Mouse (Mus musculus): Measurements from ENCODE around the gene Ddx4. TPM values are rescaled to one million over a fixed set of nuclear protein-coding genes. Genes with fewer than 3 reads are reported as not detected.

Ddx4 gene
- total RNA-seq (2021) = 1 to 10 TPM; 2.2 to 2.4 TPM
- long read RNA-seq, experiment 1 = 0 reads
- long read RNA-seq, experiment 2 = 0 reads

GRCm38 (mm10) chr13:112652205-112652604 is at the start of gene Ddx4:
Ddx4 (minus strand) TSS chr13:112652475.
- no peak for TF ChIP-seq CTCF (IDR thresholded peaks at IDR 0.05)
- H3K27ac ChIP-seq = no peak within 1 kb of the TSS
- DNase-seq (ENCODE audit: extremely low spot score in 1 of 2, low spot score in 2 of 2) = no peak
- intact Hi-C loops (cut with DNase I) = no loop called here
- H3K4me3 ChIP-seq = no peak within 1 kb of the TSS

GRCm38 (mm10) chr13:112701256-112701655 is 49.0 kb upstream of the Ddx4 start:
- Histone ChIP-seq H3K4me3 (no peak overlapping the region), H3K27ac (no peak overlapping the region)
- no peak for TF ChIP-seq CTCF (IDR thresholded peaks at IDR 0.05)
- DNase-seq (ENCODE audit: extremely low spot score in 1 of 2, low spot score in 2 of 2) = no peak
- intact Hi-C loops (cut with DNase I) = no loop called here

- no peak for TF ChIP-seq CTCF (IDR thresholded peaks at IDR 0.05)
- Histone ChIP-seq H3K27ac (no peak overlapping the region), H3K4me3 (no peak overlapping the region)
- intact Hi-C loops (cut with DNase I) = no loop called here
- no peak for DNase-seq (ENCODE audit: extremely low spot score in 1 of 2, low spot score in 2 of 2)
These were observed 43.4 kb upstream of the Ddx4 start for GRCm38 (mm10) chr13:112695526-112696240.

- TF ChIP-seq CTCF (IDR thresholded peaks at IDR 0.05) = no peak
- H3K27ac ChIP-seq = no peak overlapping the region
- no peak overlapping the region for H3K4me3 ChIP-seq
- intact Hi-C loops (cut with DNase I) = no loop called here
- no peak for DNase-seq (ENCODE audit: extremely low spot score in 1 of 2, low spot score in 2 of 2)
These were observed 40.7 kb upstream of the Ddx4 start for GRCm38 (mm10) chr13:112692870-112693553.

GRCm38 (mm10) chr13:112686155-112686554 is 33.9 kb upstream of the Ddx4 start:
- intact Hi-C loops (cut with DNase I) = no loop called here
- no peak for TF ChIP-seq CTCF (IDR thresholded peaks at IDR 0.05)
- Histone ChIP-seq H3K4me3 (no peak overlapping the region), H3K27ac (no peak overlapping the region)
- DNase-seq (ENCODE audit: extremely low spot score in 1 of 2, low spot score in 2 of 2) = no peak

GRCm38 (mm10) chr13:112683970-112684369 is 31.7 kb upstream of the Ddx4 start:
- DNase-seq (ENCODE audit: extremely low spot score in 1 of 2, low spot score in 2 of 2) = no peak
- TF ChIP-seq CTCF (IDR thresholded peaks at IDR 0.05) = no peak
- no peak overlapping the region for H3K4me3 ChIP-seq
- intact Hi-C loops (cut with DNase I) = no loop called here
- no peak overlapping the region for H3K27ac ChIP-seq

GRCm38 (mm10) chr13:112683312-112683711 is 31.0 kb upstream of the Ddx4 start:
- intact Hi-C loops (cut with DNase I) = no loop called here
- Histone ChIP-seq H3K4me3 (no peak overlapping the region), H3K27ac (no peak overlapping the region)
- no peak for TF ChIP-seq CTCF (IDR thresholded peaks at IDR 0.05)
- no peak for DNase-seq (ENCODE audit: extremely low spot score in 1 of 2, low spot score in 2 of 2)

- no peak overlapping the region for H3K27ac ChIP-seq
- intact Hi-C loops (cut with DNase I) = no loop called here
- TF ChIP-seq CTCF (IDR thresholded peaks at IDR 0.05) = peak; percentile 11
- H3K4me3 ChIP-seq = no peak overlapping the region
- no peak for DNase-seq (ENCODE audit: extremely low spot score in 1 of 2, low spot score in 2 of 2)
These were observed 25.9 kb upstream of the Ddx4 start for GRCm38 (mm10) chr13:112678154-112678553.

GRCm38 (mm10) chr13:112673899-112674447 is 21.7 kb upstream of the Ddx4 start:
- peak; percentile 86 for TF ChIP-seq CTCF (IDR thresholded peaks at IDR 0.05)
- Histone ChIP-seq H3K27ac (no peak overlapping the region), H3K4me3 (no peak overlapping the region)
- peak; percentile 36 to 44 for DNase-seq (ENCODE audit: extremely low spot score in 1 of 2, low spot score in 2 of 2)
- intact Hi-C loops (cut with DNase I) = loop anchor here (1.0 to 5.0 kb wide), 3 partner anchors 193 to 362 kb away; no protein-coding TSS in a partner anchor

- H3K4me3 ChIP-seq = no peak overlapping the region
- no peak for DNase-seq (ENCODE audit: extremely low spot score in 1 of 2, low spot score in 2 of 2)
- no peak for TF ChIP-seq CTCF (IDR thresholded peaks at IDR 0.05)
- H3K27ac ChIP-seq = no peak overlapping the region
- intact Hi-C loops (cut with DNase I) = loop anchor here (5.0 kb wide), 1 partner anchor 195 kb away; no protein-coding TSS in a partner anchor
These were observed 20.5 kb upstream of the Ddx4 start for GRCm38 (mm10) chr13:112672797-112673196.

- TF ChIP-seq CTCF (IDR thresholded peaks at IDR 0.05) = no peak; the same call in 1 of the 2 replicates
- DNase-seq (ENCODE audit: extremely low spot score in 1 of 2, low spot score in 2 of 2) = no peak
- intact Hi-C loops (cut with DNase I) = loop anchor here (5.0 kb wide), 1 partner anchor 196 kb away; no protein-coding TSS in a partner anchor
- Histone ChIP-seq H3K4me3 (no peak overlapping the region), H3K27ac (no peak overlapping the region)
These were observed 19.4 kb upstream of the Ddx4 start for GRCm38 (mm10) chr13:112671708-112672107.

GRCm38 (mm10) chr13:112667215-112667614 is 14.9 kb upstream of the Ddx4 start:
- no peak for TF ChIP-seq CTCF (IDR thresholded peaks at IDR 0.05)
- H3K27ac ChIP-seq = no peak overlapping the region
- no peak for DNase-seq (ENCODE audit: extremely low spot score in 1 of 2, low spot score in 2 of 2)
- intact Hi-C loops (cut with DNase I) = no loop called here
- H3K4me3 ChIP-seq = no peak overlapping the region

Data from left cerebral cortex, adult 2 months (tissue).